Mouse (Mus musculus): ENCODE measurements at regions not wholly inside any gene's neighbourhood (a gene's known extent, or its start where the extent isn't known, plus 50 kb on each side); places are given as distances from the start of the nearest gene placed in this dataset.

DNA sequence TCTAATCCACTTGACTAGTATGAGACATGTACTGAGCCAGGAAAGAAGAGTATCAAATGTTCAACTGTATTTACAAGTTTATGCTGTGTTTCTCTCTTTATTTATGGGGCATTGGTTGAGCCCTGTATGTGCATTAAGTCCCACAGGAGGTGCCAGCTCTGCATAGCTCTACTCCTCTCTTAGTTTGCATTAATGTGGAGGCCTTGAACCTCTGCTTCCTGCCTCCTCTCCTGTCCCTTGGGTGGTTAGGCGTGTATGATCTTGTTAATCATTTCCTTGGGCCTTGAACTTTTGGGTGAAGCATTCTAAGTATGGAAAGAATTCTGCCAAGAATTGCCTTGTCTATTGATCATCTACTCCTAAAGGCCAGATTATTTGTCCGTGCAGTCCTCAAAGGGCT is 291.9 kb upstream of the Jag1 start:
- no peak for TF ChIP-seq POLR2A (IDR thresholded peaks at IDR 0.05; ENCODE audit: insufficient read length, low read depth)
- no peak for TF ChIP-seq USF1 (IDR thresholded peaks at IDR 0.05; ENCODE audit: low read depth)
- no peak for TF ChIP-seq MYOG (IDR thresholded peaks at IDR 0.05; ENCODE audit: control insufficient read depth in 1 of 3, insufficient read depth in 1 of 3, insufficient read length in 2 of 3, low read depth in 2 of 3)
- no peak for TF ChIP-seq MAX (IDR thresholded peaks at IDR 0.05; ENCODE audit: low read depth)
- no peak for TF ChIP-seq MYOD1 (IDR thresholded peaks at IDR 0.05; ENCODE audit: control insufficient read depth in 1 of 3, insufficient read length in 2 of 3, low read depth in 2 of 3)
- no peak for TF ChIP-seq TCF12 (IDR thresholded peaks at IDR 0.05; ENCODE audit: insufficient read depth, poor library complexity, severe bottlenecking)
